Mouse (Mus musculus) c-Kit-negative CD71-positive TER-119-positive erythroid progenitor cells, embryonic 14.5 days (primary cell): ENCODE results near the gene 3110021N24Rik.
A peak's percentile ranks its signal among the peaks of the same experiment; 100 is the strongest.

Experiments used
- DNase-seq: peaks from one replicate; pipeline ENCODE4 v3.0.0-alpha.2; 2013; ENCODE audit warnings: low read depth, low spot score

Gene 3110021N24Rik

GRCm38 (mm10) chr4:108796701-108797100 lies 77.3 kb downstream of the 3110021N24Rik start:
- DNase-seq: no peak

DNA sequence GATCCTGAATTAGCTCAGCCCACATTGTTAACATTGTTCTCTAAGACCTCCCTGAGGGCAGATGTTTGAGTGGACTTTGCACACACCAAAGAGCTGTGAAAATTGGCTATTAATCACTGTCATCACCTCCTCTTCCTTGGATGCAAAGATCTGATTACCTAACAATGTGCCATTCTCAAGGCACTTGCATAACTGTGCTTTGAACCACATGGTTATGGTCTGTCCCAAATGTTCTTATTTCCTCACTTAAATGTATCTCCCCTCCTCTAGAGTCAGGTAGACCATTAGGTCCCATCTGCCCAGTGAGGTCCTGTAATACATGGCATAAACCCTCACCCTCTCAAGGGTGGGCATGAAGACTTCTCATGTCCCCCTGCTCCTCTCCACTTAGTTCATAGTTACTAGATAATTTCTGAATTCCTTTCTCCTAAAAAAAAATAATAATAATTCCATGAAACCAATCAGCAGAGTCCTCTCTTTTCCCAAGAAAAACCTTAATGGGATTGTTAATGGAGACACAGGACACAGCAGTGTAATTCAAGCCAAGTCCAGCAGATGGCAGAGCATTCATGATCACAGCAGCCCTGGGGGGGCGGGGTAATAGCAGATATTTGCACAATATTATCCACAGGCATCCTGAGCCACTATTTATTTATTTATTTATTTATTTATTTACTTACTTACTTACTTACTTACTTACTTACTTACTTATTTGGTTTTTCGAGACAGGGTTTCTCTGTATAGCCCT lies 78.8 kb downstream of the 3110021N24Rik start:
- DNase-seq: peak; percentile 16

DNA sequence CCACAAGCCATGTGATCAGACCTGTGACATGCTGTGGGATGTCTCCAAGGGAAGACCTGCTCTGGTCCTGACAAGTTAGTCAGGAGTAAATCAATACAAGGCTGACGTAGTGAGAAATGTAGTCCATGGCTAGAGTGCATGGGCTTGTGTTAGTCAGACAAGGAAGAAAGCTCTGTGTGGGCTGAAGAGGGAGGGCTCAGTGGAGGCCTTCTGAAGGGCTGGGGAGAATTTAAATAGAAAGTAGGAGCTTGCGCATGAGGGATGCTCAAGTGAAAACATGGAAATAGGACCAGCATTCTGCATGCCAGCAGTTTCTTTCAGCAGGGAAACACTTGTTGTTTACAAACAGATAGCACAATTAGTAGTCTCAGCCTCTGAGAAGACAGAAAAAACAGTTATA lies 84.1 kb downstream of the 3110021N24Rik start:
- DNase-seq: no peak

- DNase-seq: no peak
Observed at GRCm38 (mm10) chr4:108811142-108811541, 91.7 kb downstream of the 3110021N24Rik start.

DNA sequence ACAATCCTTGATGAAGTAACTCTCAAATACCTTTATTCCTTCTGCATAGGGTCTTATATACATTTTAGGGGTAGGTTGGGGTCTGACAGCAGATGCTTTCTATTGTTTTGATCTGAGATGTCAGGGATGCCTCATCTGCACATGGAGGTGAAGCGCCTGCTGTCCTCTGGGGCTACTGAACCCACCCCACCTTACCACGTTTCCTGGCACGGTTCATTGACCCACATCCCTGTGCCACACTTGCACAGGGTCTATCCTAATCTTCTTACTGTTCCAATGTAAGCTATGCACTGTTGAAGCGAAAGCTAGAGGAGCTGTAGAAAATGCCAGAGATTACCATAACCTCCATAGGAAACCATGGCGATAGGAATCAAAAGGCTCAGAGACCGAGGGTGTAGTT lies 92.1 kb downstream of the 3110021N24Rik start:
- DNase-seq: no peak

GRCm38 (mm10) chr4:108825677-108826076 lies 106.2 kb downstream of the 3110021N24Rik start:
- DNase-seq: no peak

- DNase-seq: no peak
Observed at GRCm38 (mm10) chr4:108826096-108826495, 106.6 kb downstream of the 3110021N24Rik start.

DNA sequence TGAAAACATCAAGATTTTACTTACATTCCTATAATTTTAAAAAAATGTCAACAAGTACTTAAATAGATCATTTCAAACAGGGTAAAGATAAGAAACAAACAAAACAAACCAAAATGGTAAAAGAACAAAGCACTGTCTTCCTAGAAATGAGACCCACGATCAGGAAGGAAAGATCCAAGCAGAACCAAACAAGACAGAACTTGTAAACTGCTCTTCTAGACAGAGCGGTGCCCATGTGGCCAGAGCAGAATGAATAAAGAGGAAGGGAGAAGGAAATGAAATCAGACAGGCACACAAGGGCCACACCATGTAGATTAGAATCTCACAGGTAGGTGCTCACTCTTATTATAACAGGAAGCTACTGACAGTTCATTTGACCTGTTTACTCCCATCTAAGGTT lies 107.2 kb downstream of the 3110021N24Rik start:
- DNase-seq: no peak

GRCm38 (mm10) chr4:108830698-108831097 lies 111.2 kb downstream of the 3110021N24Rik start:
- no peak for DNase-seq
